Mouse (Mus musculus) stomach, postnatal 0 days (tissue): ENCODE measurements at regions not wholly inside any gene's neighbourhood (a gene's known extent, or its start where the extent isn't known, plus 50 kb on each side); places are given as distances from the start of the nearest gene placed in this dataset.

Source experiments
- CTCF ChIP-seq: IDR thresholded peaks from 2 replicates; pipeline ENCODE4 v1.5.1; 2016; ENCODE audit warnings: antibody characterized with exemption, low read depth, mild to moderate bottlenecking, moderate library complexity
- EP300 ChIP-seq: optimal IDR thresholded peaks from 2 replicates; pipeline ENCODE3; 2016; ENCODE audit warnings: antibody characterized with exemption

- TF ChIP-seq CTCF (no peak), EP300 (no peak)
Observed at GRCm38 (mm10) chr12:21472951-21473710, 55.7 kb upstream of the Ywhaq start.
